Mouse (Mus musculus) thymus, postnatal 14 days (tissue): ENCODE data around the gene Neurl1b.

Experiments
- DNase-seq: peaks from one replicate; pipeline ENCODE4 v3.0.0; 2021

Gene Neurl1b

DNA sequence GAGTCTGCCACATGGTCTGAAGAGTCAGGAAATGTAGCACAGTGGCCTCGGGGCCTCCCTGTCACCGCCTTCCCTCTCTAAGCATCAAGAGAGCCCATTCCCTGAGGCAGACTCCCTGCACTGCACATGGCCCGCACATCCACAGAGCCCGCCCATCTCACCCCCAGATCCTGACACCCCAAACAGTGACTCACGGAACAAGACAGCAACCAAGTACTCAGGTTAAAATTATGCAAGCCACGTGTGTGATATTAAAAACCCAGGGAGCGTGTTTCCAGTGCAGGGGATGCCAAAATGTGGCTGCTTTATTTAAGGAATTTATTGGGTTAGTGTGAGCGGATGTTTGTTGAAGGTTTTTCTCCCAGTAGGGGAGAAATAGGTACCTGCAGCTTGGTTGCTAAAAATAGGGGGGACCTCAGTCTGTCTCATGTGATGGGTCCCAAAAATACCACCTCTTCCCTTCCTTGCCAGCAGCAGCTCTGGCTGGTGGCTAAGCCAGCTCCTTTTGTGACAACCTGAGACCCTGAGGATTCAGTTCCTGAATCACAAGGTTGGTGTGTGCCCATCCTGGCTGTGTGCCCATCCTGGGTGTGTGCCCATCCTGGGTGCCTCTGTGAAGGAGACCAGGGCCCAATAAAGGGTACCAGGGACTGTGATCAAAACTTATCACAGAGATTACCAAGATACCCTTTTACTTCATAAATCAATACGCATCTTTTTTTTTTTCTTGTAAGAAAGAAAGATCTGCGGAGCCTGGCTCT, 9.1 kb upstream of the Neurl1b start:
- no peak for DNase-seq

GRCm38 (mm10) chr17:26412967-26413366, 1.7 kb upstream of the Neurl1b start:
- DNase-seq: no peak

- no peak for DNase-seq
Observed at GRCm38 (mm10) chr17:26414184-26414522, 476 bp upstream of the Neurl1b start.

DNA sequence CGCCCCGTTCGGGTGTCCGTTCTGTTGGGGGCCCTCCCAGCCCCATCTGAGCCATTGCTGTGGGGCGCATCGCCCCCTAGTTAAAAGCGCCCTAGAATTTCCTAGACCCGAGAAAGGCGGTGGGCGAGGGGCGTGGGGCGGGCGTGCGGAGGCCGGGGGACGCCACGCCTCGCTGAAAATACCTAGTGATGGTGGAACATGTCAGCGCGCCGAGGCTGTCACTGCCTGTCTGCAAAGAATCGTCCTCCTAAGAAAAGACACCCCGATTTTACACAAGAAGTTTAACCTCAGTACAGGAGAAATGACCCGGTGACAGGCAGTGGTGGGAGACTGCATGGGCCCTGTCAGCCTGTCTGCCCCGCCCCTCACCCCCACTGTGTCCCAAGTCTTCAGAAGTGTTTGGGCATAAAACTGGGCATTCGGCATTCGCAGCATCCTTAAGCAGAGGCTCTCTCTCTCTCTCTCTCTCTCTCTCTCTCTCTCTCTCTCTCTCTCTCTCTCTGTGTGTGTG, 781 bp downstream of the Neurl1b start:
- DNase-seq: no peak

GRCm38 (mm10) chr17:26416141-26416540, 1.5 kb downstream of the Neurl1b start:
- no peak for DNase-seq

DNA sequence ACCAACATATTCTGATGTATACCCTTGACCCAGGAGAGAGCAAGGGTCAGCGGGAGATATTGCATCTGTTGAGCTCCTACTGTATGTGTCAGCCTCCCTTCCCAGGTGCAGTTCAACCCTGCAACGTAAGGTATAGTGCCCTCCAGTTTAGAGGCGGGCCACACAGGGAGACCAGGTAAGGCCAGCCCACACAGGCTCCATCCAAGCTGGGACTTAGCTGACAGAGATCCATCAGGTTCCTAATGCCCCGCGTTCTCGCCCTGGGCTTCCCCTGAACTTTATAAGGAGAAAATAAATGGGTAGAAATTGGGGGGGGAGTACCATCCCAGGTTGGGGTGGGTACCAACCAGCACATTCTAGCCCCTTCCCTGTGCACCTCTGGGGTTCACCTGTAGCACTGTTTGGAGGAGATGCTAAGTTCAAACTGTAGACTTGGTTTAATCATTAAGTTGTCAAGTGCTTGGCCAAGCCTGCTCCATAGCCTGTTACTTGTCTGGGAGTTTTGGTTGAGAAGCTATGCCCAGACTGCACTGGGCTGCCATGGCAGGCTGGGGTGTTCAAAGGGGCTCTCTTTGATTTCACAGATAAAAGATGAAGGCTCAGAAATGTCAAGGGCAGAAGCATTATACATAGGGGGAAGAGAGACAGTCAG, 3.3 kb downstream of the Neurl1b start:
- no peak for DNase-seq

- no peak for DNase-seq
Observed at GRCm38 (mm10) chr17:26420491-26421247, 6.0 kb downstream of the Neurl1b start.

GRCm38 (mm10) chr17:26421561-26421960, 6.9 kb downstream of the Neurl1b start:
- DNase-seq: peak; percentile 56

- no peak for DNase-seq
Observed at GRCm38 (mm10) chr17:26422390-26422789, 7.8 kb downstream of the Neurl1b start.

DNA sequence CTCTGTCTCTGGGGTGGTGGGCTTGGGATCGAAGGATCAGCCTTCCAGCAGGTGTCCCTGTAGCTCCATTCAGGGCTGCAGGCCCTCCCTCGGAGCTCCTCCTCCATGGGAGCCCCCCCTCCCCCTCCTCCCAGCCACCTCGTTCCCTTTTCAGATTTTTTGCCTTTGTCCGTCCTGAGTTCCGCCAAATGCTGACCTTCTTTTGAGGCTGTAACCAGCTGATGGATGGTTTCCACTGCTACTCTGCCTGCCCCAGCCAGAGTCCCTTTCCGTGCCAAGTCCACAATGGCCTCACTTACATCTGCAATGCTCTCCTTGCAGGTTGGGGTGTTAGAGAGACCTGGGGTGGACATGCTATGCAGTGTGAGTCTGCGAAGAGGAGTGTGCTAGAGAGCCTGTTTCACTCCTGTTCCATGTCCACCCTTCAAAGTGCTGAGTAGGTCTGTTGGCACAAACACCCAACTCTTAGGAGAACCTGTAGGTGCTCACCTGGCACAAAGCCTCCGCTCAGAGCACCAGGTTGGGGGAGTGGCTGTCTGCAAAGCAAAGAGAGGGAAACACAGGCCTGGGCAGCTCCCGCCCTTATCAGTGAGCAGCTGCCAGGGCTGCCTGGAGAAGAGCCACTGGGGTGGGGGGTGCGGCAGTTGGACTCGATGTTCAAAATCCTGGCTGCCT, 9.5 kb downstream of the Neurl1b start:
- DNase-seq: no peak

- no peak for DNase-seq
Observed at GRCm38 (mm10) chr17:26424973-26425735, 10.5 kb downstream of the Neurl1b start.

- DNase-seq: no peak
Observed at GRCm38 (mm10) chr17:26433295-26433694, 18.7 kb downstream of the Neurl1b start.

DNA sequence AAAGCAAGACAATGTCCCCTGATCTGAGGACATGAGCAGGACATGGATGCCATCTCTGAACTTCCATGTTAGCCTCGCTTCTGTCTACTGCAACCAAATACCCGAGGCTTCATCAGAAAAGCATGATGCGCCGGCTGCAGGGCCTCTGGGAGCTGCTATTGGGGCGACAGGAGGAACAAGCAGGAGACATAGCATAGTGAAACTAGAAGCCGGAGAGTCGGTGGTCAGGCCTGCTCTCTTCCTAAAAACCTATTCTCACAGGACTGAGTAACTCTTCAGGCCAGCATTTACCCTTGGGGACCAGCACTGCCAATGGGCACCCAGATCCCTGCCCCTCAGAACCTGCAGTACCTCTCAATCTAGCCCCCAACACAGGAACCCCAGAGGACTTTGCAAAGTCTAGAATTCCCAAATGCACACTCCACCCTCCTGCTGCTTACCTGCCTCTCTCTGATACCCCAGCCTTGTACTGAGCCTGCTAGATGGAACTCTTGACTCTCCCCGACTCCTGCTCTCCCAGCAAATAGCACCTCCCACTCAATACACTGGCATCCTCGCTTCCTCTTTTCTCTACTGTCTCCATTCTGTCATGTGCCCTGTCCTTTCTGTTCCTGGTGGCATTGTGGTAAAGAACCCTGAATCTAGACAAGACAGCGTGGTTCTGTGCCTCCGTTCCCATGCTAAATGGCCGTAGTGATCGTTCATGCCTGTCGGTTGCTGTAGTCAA, 22.6 kb downstream of the Neurl1b start:
- no peak for DNase-seq

- no peak for DNase-seq
Observed at GRCm38 (mm10) chr17:26439001-26439400, 24.4 kb downstream of the Neurl1b start.

DNA sequence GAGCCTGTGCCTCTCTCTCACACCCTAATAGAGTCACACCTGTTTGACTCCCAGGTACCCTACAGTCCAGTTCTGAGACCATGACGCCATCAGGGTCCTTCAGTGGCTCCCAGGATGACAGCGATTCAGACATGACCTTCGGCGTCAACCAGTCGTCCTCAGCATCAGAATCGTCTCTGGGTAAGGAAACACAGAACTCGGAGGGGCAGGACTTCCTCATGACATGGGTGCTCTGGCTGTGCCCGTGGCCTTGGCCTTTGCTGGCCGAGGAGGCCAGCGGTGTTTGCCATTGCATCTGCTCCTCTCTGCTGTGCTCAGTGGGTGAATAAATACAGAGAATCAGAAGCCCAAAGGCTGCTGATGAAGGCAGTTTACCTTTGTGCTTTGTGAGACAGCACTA, 26.4 kb downstream of the Neurl1b start:
- DNase-seq: no peak

GRCm38 (mm10) chr17:26442197-26442596, 27.6 kb downstream of the Neurl1b start:
- no peak for DNase-seq

DNA sequence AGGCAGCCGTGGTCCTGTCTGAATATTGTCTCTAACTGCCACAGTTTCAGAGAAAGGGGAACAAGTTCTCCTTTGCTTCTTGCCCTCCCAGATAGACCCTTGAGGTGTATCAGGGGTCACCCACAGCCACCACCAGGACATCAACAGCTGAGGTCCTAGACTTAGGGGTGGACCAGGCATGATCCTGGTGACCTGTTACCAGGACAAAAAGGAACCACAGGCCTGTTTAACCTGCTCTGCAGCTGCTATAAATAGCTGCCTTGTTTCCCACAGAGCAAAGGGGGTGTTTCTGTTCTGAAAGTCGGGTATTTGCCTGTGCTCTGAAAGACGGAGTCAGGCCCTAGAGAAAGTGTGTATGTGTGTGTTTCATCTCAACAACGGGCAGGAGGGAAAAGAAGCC, 29.2 kb downstream of the Neurl1b start:
- DNase-seq: no peak

GRCm38 (mm10) chr17:26449472-26449871, 34.8 kb downstream of the Neurl1b start:
- no peak for DNase-seq

DNA sequence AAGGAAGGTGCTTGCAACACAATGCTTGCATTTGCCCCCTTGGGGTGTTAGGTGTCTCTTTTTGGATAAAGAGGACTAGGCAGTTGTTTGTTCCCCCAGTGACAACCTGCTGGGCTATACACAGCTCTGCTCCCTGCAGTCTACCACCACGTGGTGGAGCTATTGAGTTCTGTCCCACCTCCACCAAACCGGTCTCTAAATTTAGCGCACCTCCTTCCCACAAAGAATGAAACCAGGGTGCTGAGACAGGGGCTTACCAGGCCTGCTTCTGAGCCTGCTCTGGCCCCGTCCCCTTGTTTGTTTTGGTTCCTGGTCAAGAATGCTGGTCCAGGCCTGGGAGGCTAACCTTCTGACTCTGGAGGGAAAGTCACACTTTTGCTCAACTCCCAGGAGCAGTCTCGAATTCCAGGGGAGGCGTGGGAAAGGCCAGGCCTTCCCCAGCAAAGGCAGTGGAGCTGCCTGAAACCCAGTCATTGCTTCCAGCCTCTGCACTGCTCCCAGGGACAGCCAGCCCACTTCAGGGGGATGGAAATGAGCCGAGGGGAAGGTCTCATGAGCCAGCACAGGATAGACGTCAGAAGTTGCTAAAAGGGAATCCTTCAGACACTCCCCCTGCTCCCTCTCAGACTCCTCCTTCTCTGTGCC, 37.1 kb downstream of the Neurl1b start:
- DNase-seq: peak; percentile 74

DNA sequence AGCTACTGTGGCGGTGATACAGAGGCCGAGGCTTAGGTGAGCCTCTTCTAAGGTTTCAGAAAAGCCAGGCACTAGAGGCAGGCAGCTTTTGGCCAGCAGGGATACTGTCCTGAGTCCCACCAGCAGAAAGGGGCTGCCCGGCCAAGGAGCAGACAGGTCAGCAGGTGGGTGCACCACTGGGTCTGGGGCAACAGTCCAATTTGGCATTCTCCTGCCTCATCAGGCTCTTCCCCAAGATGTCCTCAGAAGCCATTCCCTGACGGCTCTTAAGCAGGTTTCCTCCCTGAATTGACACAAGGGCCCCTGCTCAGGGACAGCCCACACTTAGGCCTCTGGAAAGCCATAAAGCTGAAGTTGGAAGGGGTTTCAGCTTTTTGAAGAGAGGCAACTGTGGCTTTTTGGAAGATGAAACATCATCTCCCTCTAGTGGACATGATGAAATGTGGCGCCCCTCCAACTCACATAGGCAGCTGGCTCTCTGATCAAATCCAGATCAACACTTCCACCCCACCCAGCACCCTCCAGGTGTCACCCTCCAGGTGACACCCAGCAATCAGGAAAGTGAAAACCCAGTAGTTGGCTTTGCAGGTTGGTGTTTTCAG, 37.8 kb downstream of the Neurl1b start:
- DNase-seq: peak; percentile 50

DNA sequence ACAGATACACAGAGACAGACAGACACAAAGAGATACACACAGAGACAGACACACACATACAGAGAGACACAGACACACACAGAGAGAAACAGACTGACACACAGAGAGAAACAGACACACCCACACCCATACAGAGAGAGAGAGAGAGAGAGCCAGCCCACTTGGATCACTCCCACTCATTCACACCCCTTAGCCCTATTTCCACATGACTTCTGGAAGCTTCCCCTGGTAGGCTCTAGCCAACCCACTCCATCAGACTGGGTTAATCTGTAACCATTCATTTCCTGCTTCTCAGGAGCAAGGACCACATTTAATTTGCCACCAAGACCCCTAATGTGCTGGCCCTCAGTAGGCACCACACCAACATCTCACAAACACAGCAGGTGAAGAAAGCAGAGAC, 42.9 kb downstream of the Neurl1b start:
- DNase-seq: no peak
